Mouse (Mus musculus) cerebral cortex, adult 2 months (tissue): ENCODE measurements around the gene Lsm3.

Experiments
- WGBS: fragments of 180-500 bp; shearing (Covaris S2); methylation state at CpG from one replicate; pipeline ENCODE4 v1.1.7; 2018; 5-methylcytosine and 5-hydroxymethylcytosine counted together

The Lsm3 gene

DNA sequence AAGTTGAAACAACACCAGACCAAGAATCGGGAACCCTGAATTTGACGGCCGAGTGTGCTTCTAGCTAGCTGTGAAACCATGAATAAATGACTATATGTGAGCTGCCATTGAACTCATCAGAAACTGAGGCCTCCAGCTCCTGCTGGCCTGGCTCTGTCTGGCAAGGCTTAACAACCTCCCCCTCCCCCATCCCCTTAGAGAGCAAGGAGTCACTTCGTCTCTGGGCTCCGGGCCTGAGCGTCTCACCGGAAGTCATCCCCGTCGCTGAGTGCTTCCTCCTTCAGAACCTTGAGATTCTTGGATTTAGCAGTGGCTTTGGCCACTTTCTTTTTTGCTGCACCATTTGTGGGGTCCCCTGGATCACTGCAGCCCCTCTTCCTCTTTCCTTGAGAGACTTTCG lies 5.5 kb upstream of the Lsm3 start:
- WGBS: 79% methylated on average over 10 of the region's 10 CpGs

DNA sequence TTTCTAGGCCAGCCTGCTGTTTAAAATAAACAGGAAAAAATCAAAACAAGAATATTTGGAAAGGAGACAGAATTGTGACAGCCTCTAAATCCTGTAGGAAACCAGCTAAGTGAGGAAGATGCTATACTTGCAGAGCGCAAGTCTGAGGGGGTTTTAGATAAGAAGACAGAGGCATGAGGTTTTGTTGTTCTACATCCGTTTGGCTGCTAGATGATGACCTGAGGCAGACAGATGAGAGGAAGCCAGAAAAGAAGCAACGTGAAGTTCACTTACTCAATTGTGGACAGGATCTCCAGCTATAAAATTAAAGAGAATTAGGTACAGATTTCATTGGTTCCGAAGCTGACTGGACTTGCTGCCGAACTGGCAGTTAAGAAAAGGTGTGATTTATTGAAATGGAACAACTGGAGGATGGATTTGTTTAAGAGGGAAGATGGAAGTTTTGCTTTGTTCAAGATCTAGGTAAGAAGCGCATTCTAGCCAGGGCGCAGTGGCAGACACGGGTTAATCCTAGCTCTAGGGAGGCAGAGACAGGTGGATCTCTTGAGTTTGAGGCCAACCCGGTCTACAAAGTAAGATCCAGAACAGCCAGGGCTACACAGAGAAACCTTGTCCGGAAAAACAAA lies 878 bp upstream of the Lsm3 start:
- 30% methylated on average over 10 of the region's 10 CpGs for WGBS

DNA sequence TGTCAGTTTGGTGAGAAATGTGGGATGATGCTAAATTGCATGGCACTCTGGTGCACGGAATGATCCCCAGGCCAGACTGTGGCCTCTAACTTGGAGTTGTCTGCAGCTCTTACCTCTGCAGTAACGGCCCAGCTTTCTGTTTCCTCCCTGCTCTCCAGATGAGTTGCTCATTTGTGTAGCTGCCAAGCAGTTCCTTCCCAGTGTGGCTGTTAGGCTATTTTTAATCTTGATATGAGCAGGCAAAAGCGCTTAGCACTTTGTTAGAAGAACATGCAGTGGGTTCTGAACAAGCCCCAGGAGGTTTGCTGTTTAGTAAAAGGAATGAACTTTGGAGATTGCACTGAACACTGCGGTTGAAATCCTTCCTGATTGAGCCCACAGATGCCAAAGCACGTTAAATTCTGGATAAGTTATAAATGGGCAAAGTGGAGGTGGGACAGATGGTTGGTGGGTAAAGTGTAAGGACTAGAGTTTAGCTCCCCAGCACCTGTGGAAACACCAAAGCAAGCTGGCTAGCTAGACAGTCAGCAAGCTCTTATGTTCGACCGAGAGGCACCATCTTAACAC lies 2.8 kb downstream of the Lsm3 start:
- 49% methylated on average over 7 of the region's 7 CpGs for WGBS

DNA sequence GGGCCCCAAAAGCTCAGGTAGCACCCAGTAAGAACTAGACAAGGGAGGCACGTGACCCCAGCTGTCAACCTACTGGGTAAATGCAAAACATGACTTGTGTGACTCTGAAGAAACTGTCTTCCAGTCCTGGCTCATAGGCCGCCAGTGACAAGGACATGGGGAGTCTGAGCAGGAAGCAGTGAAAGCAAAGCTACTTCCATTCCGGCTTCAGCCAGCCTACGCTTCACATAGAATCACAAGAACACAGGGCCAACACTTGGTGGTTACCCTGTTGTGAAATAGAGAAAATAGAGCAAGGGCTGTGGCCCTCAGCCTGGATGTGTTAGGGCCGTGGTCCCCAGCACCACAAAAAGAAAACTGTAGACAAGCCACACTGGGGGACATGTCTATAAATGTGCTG lies 7.1 kb downstream of the Lsm3 start:
- WGBS: 91% methylated on average over 5 of the region's 5 CpGs

DNA sequence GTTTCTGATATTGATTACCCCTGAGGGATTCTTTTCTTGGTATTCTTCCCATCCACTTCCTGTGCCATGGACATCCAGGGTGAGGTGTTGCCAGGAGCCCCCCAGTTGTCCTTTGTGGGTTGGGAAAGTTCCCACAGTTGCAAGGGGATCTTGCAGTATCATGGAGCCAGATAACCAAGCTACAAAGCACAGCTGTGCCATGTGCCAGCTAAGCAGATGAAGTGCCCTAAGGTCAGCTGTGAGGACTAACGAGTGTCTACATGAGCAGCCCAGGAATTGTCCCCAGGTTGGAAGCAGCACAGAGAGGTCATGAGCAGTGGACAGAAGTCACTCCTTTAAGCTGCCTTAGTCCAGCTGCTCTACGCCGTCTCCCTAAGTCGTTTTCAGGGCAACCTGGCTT lies 9.8 kb downstream of the Lsm3 start:
- 89% methylated on average over 4 of the region's 4 CpGs for WGBS

DNA sequence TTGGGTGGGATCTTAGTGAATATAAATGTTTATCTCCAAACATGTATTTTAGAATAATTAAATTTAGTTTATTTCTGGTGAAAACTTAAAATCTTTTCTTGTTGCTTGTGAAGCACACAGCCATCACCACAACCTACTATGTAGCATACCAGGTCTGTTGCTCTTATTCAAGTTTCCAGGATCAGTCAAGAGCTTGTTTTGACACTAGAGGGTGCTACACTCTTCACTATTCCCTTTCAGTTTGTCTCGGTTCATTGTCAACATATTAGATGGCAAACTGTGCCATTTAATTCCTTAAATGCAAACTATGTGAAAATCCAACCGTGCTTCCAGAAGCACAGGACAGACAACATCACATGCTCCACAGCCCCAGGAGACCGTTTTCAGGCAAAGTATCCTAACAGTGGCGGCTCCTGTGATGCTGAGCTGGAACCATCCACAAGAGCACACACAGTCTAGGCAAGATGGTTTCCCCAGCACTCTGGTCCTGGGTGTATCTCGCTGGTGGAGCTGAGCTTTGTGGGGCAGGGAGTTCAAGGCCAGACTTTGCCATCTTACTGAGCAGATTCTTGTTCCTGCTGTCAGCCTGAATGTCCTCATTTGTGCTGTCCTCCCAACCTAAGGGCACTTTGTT lies 11.6 kb downstream of the Lsm3 start:
- WGBS: 33% methylated on average over 5 of the region's 5 CpGs

DNA sequence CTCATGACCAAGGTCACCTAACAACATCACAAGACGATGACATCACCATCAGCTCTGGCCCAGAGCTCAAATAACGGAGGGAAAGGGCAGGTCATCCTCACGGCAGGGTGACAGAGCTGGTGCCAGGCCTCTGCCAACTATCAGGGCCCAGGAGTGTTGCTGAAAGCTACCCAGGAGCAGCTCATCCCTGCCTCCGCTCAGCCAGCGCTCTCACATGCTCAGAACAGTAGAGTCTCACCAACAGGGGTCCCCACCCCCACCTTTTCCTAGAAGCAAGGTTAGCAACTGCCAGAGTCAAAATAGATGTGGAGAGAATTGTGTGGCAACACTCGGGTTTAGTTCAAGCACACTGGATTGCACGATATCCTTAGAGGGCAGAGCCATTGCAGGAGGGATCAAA lies 12.5 kb downstream of the Lsm3 start:
- 87% methylated on average over 7 of the region's 7 CpGs for WGBS

DNA sequence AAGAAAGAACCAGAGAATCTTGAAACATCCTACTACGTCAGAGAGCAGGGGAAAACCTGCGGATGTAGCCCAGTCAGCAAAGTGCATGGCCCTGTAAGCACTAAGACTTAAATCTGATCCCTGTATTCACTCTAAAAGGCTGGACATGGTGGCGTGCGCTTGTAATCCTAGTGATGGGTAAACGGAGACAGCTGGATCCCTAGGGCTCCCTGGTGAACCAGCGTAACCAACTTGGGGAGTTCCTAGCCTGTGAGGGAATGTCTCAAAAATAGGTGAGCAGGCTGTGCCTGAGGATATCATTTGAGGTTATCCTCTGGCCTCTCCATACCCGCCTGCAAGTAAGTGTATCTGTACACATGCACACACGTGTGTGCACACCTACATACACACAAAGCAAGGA lies 14.9 kb downstream of the Lsm3 start:
- 96% methylated on average over 8 of the region's 8 CpGs for WGBS

DNA sequence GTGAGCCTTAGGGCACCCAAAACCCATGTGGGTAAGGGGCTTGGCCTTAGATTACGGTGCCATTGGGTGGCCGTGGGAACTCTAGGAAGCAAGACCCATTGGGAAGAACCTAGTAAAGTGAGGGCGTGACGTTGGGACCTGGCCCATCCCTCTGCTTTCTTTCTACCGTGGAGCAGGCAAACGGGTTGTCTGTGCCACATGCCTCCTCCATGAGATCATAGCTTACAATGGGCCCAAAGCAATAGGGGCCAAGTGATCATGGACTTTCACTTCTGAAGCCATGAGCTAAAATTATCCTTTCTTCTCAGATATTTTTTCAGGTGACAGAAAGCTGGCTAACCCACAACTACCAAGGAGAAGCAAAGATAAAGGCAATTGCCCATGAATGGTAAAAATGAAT lies 15.5 kb downstream of the Lsm3 start:
- WGBS: 77% methylated on average over 6 of the region's 6 CpGs

DNA sequence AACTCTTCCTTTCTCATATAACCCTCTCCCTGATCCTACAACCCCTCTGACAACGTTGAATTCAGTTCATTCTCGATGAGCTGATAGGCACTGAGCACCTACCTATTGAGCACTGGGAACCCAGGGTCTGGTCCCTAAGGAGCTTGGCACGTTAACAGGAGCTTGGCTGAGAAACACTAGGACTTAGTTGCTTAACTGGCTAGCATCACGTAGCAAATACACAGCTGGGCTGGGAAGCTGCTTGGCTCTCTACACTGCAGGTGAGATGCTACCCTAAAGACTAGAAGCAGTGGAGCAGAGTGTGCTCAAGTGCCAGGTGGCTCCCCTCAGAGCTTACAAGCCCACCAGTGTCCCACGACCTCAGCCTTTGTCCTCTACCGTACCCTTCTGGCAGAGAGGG lies 16.9 kb downstream of the Lsm3 start:
- WGBS: 72% methylated on average over 6 of the region's 6 CpGs

DNA sequence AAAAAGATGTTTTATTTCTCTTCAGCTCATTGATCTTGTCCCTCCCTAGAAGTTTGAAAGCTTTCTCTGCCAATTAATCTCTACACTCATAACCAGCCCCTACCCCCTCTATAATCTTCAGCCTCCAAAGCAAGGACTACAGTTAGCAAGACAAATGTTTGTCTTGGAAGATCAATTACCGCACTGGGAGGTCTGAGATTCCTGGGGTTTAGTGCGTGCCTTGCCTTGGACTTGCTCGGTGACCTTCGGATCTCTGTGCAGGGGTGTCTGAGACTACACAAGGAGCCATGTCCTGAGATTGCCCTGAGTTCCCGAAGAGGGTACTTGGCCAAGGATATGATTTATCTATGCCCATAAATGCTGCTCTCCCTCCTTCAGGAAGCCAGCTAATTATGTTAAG lies 17.6 kb downstream of the Lsm3 start:
- WGBS: 76% methylated on average over 5 of the region's 5 CpGs

DNA sequence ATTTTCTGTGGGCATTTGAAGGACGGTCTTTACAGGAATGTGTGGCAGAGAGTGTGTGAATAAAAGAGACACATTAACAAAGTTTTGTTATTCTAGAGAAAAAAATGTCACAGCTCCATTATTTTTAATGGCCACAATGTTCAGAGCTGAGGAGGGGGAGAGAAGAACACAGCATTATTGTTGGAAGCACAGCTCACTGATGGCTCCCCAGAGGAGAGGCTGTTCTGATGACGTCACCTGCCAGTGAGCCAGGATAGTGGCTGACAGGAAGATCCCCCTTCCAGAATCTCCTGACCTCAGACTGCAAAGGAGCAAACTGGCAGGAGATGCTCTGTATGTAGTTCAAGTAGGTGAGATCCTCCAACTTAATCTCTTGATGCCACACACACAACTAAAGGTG lies 18.0 kb downstream of the Lsm3 start:
- WGBS: 40% methylated on average over 2 of the region's 2 CpGs

DNA sequence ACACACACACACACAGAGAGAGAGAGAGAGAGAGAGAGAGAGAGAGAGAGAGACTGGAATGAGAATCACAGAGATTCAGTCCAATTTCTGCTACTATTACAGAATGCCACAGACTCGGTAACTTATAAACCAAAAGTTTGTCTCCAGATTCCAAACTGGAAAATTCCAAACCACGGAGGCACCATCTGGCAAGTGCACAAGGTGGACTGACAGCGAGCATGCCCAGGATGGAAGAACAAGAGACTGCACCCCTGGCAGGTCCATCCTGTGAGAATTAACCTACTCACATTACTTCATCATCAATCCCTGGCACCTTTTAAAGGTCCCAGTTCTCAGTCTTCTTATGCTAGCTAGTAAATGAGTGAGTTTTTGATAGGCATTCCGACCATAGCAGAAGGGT lies 18.5 kb downstream of the Lsm3 start:
- WGBS: 82% methylated on average over 4 of the region's 4 CpGs

DNA sequence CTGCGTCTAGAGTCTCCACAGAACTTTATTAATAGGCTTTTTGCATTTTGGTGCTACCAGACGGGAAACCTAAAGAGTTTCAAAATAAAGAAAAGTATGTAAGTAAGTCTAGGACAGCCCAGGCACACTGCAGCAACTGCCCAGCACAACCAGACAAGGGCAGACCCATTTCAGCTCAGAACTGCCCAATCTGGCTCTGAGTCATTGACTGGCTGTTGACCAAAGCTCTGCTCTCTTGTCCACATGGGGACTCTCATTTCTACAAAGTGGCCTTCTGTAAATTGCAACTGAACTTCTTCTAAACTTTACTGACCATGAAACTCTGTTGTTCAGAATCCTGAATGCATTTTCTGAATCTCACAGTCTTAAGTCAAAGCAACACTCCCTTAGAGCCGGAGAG lies 19.5 kb downstream of the Lsm3 start:
- 63% methylated on average over 3 of the region's 3 CpGs for WGBS

DNA sequence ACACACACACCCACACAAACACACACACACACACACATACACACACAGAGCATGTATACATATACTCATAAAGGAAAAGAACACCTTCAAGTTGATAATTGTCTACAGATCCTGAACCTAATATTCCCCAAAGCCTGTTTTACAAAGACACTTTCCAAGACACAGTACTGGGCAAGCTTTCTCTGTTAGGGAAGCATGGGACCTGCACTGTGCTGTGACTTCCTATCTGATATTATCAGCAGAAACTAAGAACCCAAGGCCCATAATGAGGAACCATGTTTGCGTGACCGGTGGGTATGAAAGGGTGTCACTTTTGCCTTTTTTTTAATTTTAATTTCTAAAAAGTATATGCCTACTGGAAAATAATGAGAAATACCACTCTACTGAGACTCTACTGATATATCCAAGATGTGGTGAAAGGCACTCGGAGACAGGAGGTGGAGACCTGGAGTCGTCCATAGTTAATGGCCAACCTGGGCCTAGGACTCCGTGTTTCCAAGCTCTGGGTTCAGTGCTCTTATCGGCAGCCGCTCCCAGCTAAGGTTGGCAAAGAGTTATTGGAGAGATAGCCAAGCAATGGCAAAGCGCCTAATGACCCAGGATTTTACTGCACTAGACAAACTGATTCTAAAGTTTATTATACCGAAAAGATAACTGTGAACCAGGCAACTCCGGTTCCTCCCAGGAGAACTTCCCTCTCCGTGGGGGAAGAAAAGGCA lies 20.5 kb downstream of the Lsm3 start:
- 90% methylated on average over 11 of the region's 11 CpGs for WGBS

DNA sequence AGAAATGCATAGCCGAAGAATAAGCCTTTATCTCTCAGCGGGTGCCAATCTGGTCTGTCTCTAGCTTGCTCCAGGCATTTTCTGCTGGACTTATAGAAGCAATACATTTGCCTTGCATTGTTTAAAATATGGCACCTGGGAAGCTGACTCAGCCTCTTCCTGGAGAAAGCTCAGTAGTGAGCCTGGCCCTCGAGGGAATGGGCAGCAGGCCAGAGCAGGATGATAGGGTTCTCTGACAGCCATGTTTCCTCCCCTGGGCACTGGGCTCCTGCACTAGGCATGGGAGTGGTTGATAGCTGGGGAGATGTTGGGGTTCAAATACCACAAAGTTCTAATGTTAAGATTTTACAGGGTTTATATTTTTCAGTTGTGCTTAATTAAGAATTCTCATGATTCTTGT lies 25.5 kb downstream of the Lsm3 start:
- 52% methylated on average over 3 of the region's 3 CpGs for WGBS

DNA sequence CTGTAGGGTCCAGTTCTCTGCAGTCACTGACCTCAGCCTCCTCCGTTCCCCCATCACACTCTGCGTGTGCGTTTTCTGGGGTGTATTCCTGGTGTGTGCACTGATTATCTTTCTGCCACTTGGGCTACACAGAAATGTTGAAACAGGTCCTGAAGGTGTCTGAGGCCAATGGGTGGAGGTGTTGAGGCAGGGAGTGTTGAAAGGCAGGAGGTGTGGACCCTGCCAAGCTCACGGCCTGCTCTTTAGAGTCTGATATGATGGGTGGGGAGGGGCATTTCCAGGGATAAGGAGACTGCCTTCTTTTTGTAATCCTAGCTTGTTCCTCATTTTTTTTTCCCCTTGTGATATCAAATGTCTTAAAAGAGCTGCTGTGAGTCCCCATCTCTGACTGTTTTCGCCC lies 27.3 kb downstream of the Lsm3 start:
- 92% methylated on average over 5 of the region's 5 CpGs for WGBS

DNA sequence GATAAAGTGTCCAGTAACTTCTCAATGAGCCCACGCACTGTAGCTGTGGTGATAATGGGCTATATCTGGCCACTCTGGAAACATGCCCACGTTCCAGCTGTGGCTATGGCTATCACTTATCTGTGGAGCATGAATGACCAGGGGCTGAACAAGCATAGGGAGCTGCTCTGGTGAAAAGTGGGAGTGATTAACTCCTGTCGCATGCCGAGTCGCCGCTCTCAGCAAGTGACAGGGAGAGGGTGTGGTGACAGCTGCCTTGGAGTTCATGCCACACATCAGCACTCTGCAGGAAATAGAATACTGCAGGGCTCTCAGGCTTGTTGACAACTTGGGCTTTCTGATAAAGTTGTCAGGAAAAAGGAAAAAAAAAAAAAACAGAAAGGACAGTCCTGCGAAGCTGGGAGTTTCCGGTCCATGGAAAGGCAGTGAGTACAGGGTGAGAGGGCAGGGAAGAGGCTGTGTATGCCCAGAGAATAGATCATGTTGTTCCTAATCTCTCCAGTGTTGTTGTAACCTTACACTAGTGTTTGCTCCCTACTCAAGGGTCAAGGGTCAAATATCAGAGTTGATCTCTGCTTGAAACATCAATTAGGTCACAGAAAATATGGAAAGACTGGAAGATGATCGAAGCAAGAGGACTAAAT lies 30.6 kb downstream of the Lsm3 start:
- WGBS: 66% methylated on average over 9 of the region's 9 CpGs

DNA sequence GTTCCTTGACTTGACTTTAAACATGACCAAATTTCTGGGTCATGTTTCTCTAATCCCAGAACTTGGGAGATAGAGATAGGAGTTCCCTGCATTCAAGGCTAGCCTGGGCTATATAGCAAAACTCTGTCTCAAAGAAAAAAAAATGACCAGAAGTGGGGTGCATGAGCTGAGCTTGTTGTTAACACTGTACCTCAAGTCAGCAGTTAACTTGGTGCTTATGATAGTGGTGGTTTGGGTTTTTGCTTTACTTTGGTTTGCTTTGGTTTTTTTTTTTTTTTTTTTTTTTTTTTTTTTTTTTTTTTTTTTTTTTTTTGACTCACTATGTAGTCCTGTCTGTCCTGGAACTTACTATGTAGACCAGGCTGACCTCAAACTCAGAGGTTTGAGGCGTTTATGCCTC lies 31.6 kb downstream of the Lsm3 start:
- WGBS: 83% methylated on average over 1 of the region's 1 CpGs

DNA sequence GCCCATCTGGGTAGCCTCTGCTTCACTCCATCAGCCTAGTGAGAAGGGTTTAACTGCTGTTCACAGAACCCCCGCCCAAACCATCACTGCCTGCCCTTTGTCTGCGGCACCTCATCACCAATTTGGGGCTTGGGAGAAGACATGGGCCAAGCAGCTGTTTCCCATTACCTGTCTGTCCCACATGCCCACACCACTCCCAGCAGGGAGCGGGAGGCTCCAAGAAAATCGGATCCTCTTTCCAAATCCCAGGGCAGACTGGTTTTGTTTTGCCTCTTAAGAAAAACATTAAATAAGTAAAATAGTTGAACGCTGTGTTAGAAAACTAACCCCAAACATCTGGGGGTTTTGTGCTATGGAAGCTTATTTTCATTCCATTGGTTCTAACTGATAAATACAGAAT lies 33.9 kb downstream of the Lsm3 start:
- WGBS: 86% methylated on average over 5 of the region's 5 CpGs

DNA sequence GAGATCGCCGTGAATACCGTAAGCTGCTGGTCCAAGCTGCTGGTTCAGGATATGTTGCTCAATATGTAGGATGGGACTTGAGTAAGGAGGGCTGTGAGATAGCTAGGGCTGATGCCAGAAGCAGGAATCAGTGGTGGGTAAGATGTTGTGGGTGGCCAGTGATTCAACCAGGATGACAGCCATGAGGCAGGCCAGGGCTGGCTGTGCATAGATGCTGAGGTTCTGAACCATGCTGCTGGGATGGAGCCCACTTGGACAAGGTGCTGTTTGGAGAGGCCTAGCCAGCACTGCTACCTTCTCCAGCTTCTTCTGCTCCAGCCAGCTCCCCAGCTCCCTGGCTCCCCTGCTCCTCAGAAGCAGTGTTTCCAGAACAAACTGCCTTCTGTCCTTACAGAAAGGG lies 35.9 kb downstream of the Lsm3 start:
- 80% methylated on average over 3 of the region's 3 CpGs for WGBS

DNA sequence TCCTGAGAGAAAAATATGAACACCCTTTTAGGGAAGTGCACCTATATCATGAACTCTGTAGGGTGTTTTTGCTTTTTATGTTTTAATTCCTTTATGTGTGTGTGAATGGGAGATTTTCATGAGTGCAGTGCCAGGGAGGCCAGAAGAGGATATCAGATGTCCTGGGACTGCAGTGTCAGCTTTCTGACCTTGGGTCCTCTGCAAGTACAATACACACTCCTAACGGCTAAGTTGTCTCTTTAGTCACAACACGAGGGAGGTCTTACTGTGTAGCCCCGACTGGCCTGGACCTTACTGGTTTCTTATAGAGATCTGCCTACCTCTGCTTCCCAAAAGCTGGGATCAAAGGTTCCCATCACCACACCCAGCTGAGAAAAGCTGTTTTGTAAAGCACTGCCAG lies 37.0 kb downstream of the Lsm3 start:
- 83% methylated on average over 3 of the region's 3 CpGs for WGBS

DNA sequence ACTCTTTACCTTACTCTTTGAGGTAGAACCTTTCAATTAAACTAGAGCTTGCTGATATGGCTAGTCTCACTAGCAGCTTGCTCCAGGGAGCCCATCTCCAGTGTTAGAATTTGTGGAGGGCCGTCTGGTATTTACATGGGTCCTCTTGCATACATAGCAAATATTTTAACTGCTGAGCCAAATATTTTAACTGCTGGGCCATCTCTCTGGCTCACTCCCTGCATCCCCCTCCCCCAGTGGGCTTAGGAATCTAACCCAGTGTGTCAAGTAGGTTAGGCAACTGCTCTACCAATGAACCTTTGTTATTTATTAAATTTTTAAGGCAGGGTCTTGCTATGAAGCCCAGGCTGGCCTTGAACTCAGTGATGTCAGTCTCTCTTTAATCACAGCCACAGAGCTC lies 42.8 kb downstream of the Lsm3 start:
- 72% methylated on average over 1 of the region's 1 CpGs for WGBS
